Mouse (Mus musculus): ENCODE data around the gene Drd2.

Drd2 gene

DNA sequence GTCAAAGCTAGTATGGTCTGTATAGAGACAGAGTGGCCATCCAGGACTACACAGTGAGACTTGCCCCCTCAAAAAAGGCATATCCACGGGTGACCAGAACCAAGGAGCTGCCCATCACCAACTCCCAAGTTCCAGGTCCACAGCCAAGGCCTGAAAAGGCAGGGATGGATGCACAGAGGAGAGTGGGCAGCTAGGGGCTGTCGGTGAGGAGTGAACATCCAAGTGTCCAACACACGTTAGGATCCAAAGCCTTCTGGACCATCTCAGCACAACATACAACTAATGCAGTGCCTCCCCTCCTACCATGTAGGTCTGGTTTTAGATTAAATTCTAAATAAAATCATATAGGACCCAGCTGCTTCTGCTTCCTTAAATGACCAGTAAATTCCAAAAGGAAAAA lies 115.7 kb downstream of the Drd2 start:
- no peak for DNase-seq

All from cerebellum, adult 9-10 months (tissue).